In genomic region chr5:112035426-112035825, GRCm38 (mm10) we compare ENCODE assay signal across 17 mouse cellular contexts.
DNase-seq lines count a peak whose midpoint lies in the region; ATAC-seq and TF ChIP-seq lines count a peak whose summit lies in the region.
"Had no signal": no experiment of that assay in that cellular context is flagged by ENCODE, and none has a peak within 500 bp of the region (broad histone marks: within the 10 kb centered on the region; RNA-seq: fewer than 3 reads in every experiment).

No protein-coding gene starts in this region.

- no peaks in the 10 kb centered on the region for H3K27me3 ChIP-seq in forebrain, embryonic 14.5 days (replicated peaks; ENCODE audit: control insufficient read depth, insufficient read depth, low read length)
- no peaks in the 10 kb centered on the region for H3K27me3 ChIP-seq in forebrain, embryonic 16.5 days (replicated peaks; ENCODE audit: control insufficient read depth, insufficient read depth, low read length)
- H3K27me3 ChIP-seq: embryonic facial prominence, embryonic 12.5 days had no signal

- peak; percentile 35; the same call in 1 of the 2 replicates for ATAC-seq in forebrain, embryonic 14.5 days
- ATAC-seq in forebrain, embryonic 16.5 days = no peak
- ATAC-seq: forebrain, postnatal 0 days had no signal

- WGBS in forebrain, embryonic 14.5 days = 25% methylated on average over 8 of the region's 8 CpGs
- 21% methylated on average over 8 of the region's 8 CpGs for WGBS in forebrain, embryonic 16.5 days

- no peak overlapping the region for H3K4me2 ChIP-seq in forebrain, embryonic 14.5 days (ENCODE audit: low read length)
- no peak overlapping the region for H3K4me2 ChIP-seq in forebrain, embryonic 16.5 days (ENCODE audit: low read length)
- H3K4me2 ChIP-seq: embryonic facial prominence, embryonic 12.5 days had no signal

- peaks cover 25% of the 10 kb centered on the region for H3K4me1 ChIP-seq in forebrain, embryonic 14.5 days (ENCODE audit: control insufficient read depth, insufficient read depth, low read length)
- H3K4me1 ChIP-seq in forebrain, embryonic 16.5 days (replicated peaks; ENCODE audit: control insufficient read depth, insufficient read depth, low read length) = peaks cover 13% of the 10 kb centered on the region
- H3K4me1 ChIP-seq: embryonic facial prominence, embryonic 12.5 days had no signal

- DNase-seq in forebrain, embryonic 14.5 days (ENCODE audit: low spot score) = peak; percentile 49
- peak; percentile 56 for DNase-seq in brain, embryonic 14.5 days (ENCODE audit: low read depth)
- DNase-seq in retina, embryonic 14.5 days (ENCODE audit: low spot score) = peak; percentile 30
- DNase-seq in frontal cortex, postnatal 14 days (ENCODE audit: low spot score in 2 of 2) = no peak
- no peak for DNase-seq in thymus, adult 18-20 months
- DNase-seq: adrenal gland, adult 2 months; adrenal gland, postnatal 10 days; adrenal gland, postnatal 25 days; cerebellum, adult 11-12 months; cerebellum, adult 2 months; cerebellum, adult 9-10 months; cerebellum, postnatal 10 days; cerebellum, postnatal 25 days; forebrain, postnatal 0 days had no signal

- TF ChIP-seq POLR2A in brain, embryonic 14.5 days (IDR thresholded peaks at IDR 0.05; ENCODE audit: borderline replicate concordance, extremely low read depth, insufficient read depth, insufficient read length, poor library complexity, severe bottlenecking) = no peak

- no peaks in the 10 kb centered on the region for H3K9me3 ChIP-seq in forebrain, embryonic 14.5 days (replicated peaks; ENCODE audit: control insufficient read depth, low read length)
- no peaks in the 10 kb centered on the region for H3K9me3 ChIP-seq in forebrain, embryonic 16.5 days (ENCODE audit: control insufficient read depth, low read length)
- H3K9me3 ChIP-seq: embryonic facial prominence, embryonic 10.5 days; embryonic facial prominence, embryonic 12.5 days had no signal

- no peak overlapping the region for H3K4me3 ChIP-seq in forebrain, embryonic 14.5 days (ENCODE audit: low read depth, low read length)
- H3K4me3 ChIP-seq in forebrain, embryonic 16.5 days (replicated peaks; ENCODE audit: low read length) = no peak overlapping the region
- H3K4me3 ChIP-seq: embryonic facial prominence, embryonic 10.5 days; embryonic facial prominence, embryonic 12.5 days had no signal

- H3K36me3 ChIP-seq in forebrain, embryonic 14.5 days (ENCODE audit: control insufficient read depth, insufficient read depth, low read length) = no peaks in the 10 kb centered on the region
- H3K36me3 ChIP-seq in forebrain, embryonic 16.5 days (ENCODE audit: control insufficient read depth, insufficient read depth) = no peaks in the 10 kb centered on the region
- H3K36me3 ChIP-seq: embryonic facial prominence, embryonic 10.5 days; embryonic facial prominence, embryonic 12.5 days had no signal

- no peak for TF ChIP-seq CTCF in brain, embryonic 14.5 days (IDR thresholded peaks at IDR 0.05; ENCODE audit: borderline replicate concordance, extremely low read depth, insufficient read depth, insufficient read length)

- no peak overlapping the region for H3K9ac ChIP-seq in forebrain, embryonic 14.5 days (ENCODE audit: low read length)
- no peak overlapping the region for H3K9ac ChIP-seq in forebrain, embryonic 16.5 days (replicated peaks; ENCODE audit: low read depth, low read length)
- H3K9ac ChIP-seq: embryonic facial prominence, embryonic 12.5 days; forebrain, postnatal 0 days had no signal

- H3K27ac ChIP-seq in forebrain, embryonic 14.5 days (ENCODE audit: low read depth, low read length) = no peak overlapping the region
- H3K27ac ChIP-seq in forebrain, embryonic 16.5 days (ENCODE audit: low read length) = no peak overlapping the region
- H3K27ac ChIP-seq: embryonic facial prominence, embryonic 12.5 days had no signal

Comparison
In these comparisons a context has a peak if more than half of its experiments do, and no peak if none do; other contexts are left out.
1. DNase-seq: peak in forebrain, embryonic 14.5 days (single experiment), brain, embryonic 14.5 days (single experiment) and retina, embryonic 14.5 days (single experiment); none in frontal cortex, postnatal 14 days (0 of 2) and thymus, adult 18-20 months (0 of 2).